Mouse (Mus musculus): ENCODE measurements around the gene Hist1h2bg. TPM values are rescaled to one million over a fixed set of nuclear protein-coding genes. Genes with fewer than 3 reads are reported as not detected.
"Not testable (repeated sequence)": the region's sequence is repeated elsewhere in the genome, so short reads cannot be mapped to it uniquely, and the experiment has no call there.

Gene Hist1h2bg
- total RNA-seq (2021), result 10 to 100 TPM; 15.3 to 21.1 TPM
- long read RNA-seq, experiment 1, result 0 reads
- long read RNA-seq, experiment 2, partial matches to known transcripts, result 0 of 1 reads
- long read RNA-seq, experiment 2, other reads (novel, unspliced or antisense), result 0 of 1 reads

GRCm38 (mm10) chr13:23571022-23571503 lies at the start of gene Hist1h2bg, which contains the start of gene Hist1h2ae:
Gene Hist1h2bg, plus strand, starts transcription at chr13:23571396.
Gene Hist1h2ae, minus strand, starts transcription at chr13:23571220.
- intact Hi-C loops (cut with DNase I), result no loop called here
- peak in 1 of 2 experiments; percentile 47 for DNase-seq

- intact Hi-C loops (cut with DNase I), result no loop called here
- DNase-seq, result peak; percentile 56 to 60
Observed at GRCm38 (mm10) chr13:23521703-23522102, 49.5 kb upstream of the Hist1h2bg start.

GRCm38 (mm10) chr13:23523976-23524375 lies 47.2 kb upstream of the Hist1h2bg start:
- intact Hi-C loops (cut with DNase I), result no loop called here
- DNase-seq, result no peak

DNA sequence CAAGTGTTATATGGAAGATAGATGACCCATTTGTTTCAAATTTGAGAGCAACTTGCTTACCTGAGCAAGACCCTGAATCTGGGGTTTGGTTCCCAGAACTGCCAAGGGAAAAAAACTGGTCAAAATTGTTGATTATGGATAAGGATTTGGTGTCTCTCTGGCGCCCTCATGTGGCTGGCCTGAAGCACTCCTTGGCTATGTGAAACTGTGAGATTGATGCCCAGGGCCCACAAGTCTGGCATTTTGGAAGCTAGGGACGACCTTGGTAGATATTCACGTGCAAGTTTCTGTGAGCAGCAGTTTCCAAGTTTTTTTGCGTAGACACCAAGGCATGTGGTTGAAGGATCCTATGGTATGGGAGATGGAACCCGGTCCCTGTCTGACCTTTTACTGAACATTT lies 46.5 kb upstream of the Hist1h2bg start:
- DNase-seq, result peak; percentile 41 to 55
- intact Hi-C loops (cut with DNase I), result no loop called here

DNA sequence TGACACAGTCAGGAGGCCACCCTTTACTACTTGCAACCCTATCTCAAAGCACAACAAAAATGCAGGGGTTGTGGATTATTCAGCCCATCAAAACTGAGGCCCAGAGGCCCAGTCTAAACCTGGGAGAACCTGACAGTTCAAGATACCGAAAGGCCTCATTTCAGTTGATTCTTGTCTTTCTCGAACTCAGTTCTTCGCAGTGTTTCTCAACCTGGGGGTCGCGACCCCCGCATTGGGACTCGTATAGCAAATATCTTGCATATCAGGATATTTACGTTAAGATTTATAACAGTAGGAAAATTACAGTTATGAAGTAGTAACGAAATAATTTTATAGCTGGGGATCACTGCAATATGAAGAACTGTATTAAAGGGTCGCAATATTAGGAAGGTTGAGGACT lies 45.3 kb upstream of the Hist1h2bg start:
- intact Hi-C loops (cut with DNase I), result no loop called here

GRCm38 (mm10) chr13:23526312-23526711 lies 44.9 kb upstream of the Hist1h2bg start:
- DNase-seq, result peak; percentile 82 to 86
- intact Hi-C loops (cut with DNase I), result no loop called here

More for the DNA sequence above, 45.3 kb upstream of the Hist1h2bg start:
- no peak for DNase-seq

- intact Hi-C loops (cut with DNase I), result no loop called here
- no peak for DNase-seq
Observed at GRCm38 (mm10) chr13:23529005-23529404, 42.2 kb upstream of the Hist1h2bg start.

- intact Hi-C loops (cut with DNase I), result no loop called here
- DNase-seq, result no peak
Observed at GRCm38 (mm10) chr13:23529480-23530165, 41.6 kb upstream of the Hist1h2bg start.

DNA sequence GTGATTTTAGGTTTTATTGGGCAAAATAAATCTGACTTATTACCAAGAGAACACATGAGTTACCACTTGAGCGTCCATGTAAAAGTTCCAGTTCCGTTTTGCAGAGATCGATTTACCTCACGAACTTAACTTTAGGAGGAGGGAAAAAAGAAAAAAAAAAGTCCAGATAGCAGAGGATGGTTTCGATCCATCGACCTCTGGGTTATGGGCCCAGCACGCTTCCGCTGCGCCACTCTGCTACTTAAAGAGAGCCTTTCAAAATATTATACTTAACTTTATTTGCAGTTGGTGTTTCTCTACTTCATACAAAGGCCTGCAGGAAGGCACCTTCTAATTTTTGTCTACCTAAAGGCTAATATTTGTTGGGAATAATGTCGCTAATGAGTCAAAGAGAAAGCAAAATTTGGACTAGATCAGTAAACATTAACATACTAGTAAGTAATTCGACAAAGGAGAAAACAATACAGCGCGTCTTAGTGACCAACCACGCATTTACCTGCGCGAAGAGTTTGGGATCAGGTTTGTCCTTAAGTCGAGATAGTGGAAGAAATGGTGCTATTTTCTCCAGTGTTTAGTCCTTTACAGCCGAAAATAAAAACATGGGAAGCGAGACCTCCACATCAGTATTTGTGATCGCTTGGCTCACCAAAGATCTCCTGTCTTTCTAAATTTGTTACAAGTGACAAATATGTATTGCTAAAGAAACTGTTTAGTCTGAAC lies 40.9 kb upstream of the Hist1h2bg start:
- peak in 1 of 2 experiments; percentile 65 for DNase-seq
- intact Hi-C loops (cut with DNase I), result no loop called here

GRCm38 (mm10) chr13:23530901-23531875 lies 40.0 kb upstream of the Hist1h2bg start, which contains the start of gene Hist1h4h:
Gene Hist1h4h, plus strand, starts transcription at chr13:23531050.
- intact Hi-C loops (cut with DNase I), result no loop called here
- peak; percentile 88 for DNase-seq

DNA sequence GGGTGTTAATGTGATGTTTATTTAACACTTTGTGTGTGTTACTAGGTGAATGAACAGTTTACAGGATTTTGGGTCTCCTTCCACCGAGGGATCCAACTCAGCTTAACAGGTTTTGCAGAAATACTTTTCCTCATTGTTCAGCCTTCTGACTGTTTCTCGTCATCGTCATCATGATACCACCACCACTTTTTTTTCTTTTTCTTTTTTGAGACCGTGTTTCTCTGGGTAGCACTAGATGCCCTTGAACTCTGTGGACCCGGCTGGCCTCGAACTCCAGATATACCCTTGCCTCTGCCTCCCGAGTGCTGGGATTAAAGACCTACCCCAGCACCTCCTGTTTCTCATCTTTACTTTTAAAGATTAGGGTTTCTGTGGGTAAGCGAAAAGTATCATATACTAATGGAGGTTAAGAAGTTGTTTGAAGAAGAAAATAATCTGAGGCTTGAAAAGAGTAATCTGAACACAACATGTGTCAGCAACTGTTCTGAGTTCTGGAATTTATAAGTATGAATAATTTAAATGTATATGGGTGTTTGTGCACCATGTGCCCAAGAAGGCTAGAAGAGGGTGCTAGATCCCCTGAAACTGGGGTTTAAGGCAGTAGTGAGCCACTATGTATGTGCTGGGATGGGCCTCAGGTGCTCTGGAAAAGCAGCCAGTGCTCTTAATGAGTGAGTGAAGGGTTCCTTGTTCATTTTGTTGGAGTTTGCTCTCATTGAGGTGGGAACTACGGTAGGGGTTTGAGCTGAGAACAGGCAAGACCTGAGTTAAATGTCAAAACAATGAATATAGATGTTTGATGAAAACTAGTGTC lies 38.7 kb upstream of the Hist1h2bg start:
- intact Hi-C loops (cut with DNase I), result no loop called here
- DNase-seq, result no peak

GRCm38 (mm10) chr13:23533560-23534367 lies 37.4 kb upstream of the Hist1h2bg start, which contains the start of gene Hist1h2af:
Gene Hist1h2af, plus strand, starts transcription at chr13:23533906.
- intact Hi-C loops (cut with DNase I); DNase-seq: not testable (repeated sequence)

DNA sequence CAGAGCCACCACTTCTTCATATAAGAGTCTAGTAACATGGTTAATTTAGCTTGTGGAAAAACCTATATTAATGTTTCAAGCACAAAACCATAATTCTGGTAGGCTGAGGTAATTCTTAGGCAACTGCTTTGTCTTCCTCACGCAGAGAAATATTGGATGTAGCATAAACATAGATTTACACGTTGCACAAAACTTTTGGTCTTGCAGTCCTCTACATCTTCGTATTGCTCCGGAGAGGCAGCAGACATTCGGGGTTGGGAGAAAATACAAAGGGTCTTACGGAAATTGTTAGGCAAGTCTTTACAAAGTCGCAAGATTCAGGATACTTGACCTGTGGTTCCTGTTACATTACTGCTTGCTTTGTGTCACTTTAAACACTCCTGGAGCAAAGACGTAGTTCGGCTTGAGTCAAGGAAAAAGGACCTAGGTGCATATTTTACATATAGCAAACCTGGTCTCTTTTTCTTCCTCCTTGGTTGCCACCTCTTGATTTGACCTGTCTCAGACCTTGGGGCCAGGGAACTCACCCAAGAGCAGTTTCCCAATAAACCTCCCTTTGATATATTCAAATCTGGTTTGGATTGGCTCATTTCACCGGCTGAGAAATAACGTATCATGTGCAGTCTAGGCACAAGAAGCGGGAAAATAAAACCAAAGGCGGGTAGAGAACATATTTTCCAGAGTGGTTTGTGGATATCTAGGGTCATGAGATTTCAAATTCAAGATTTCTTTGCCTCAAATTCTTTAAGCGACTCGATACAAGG lies 36.6 kb upstream of the Hist1h2bg start:
- intact Hi-C loops (cut with DNase I), result no loop called here
- no peak for DNase-seq

DNA sequence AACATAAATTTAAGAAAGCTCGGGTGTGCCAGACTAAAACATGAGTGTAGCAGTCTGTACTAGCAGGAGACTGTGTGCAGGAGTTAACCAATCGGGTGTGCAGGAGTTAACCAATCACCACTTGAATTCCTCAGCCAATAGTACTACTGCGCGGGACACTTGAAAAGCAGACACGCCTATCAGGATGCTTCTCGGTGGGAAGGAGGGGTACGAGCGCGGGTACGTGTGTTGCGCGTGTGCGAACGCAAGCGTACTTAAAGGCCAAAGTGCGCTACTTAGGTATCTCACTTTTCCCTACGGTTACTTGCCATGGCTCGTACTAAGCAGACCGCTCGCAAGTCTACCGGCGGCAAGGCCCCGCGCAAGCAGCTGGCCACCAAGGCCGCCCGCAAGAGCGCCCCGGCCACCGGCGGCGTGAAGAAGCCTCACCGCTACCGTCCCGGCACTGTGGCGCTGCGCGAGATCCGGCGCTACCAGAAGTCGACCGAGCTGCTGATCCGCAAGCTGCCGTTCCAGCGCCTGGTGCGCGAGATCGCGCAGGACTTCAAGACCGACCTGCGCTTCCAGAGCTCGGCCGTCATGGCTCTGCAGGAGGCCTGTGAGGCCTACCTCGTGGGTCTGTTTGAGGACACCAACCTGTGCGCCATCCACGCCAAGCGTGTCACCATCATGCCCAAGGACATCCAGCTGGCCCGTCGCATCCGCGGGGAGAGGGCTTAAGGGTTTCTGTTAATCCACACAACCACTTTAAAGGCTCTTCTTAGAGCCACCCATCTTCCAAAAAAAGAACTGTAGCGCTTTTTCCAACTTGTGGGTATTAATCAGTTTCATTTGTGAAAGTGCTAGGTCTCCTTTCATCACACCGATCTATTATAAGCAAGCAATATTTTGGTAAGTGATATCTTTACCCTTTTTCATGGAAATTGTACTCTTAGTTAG lies 35.8 kb upstream of the Hist1h2bg start, which contains the start of gene Hist1h3g:
Hist1h3g (plus strand) TSS at position 286 of the 939 bp plus-strand sequence.
- DNase-seq, result peak; percentile 57 to 70
- intact Hi-C loops (cut with DNase I), result not testable (repeated sequence)

- DNase-seq, result no peak
- intact Hi-C loops (cut with DNase I), result no loop called here
Observed at GRCm38 (mm10) chr13:23536076-23536822, 34.9 kb upstream of the Hist1h2bg start.
